Comparison of ENCODE assay signal across 9 mouse cellular contexts in the genomic region with DNA sequence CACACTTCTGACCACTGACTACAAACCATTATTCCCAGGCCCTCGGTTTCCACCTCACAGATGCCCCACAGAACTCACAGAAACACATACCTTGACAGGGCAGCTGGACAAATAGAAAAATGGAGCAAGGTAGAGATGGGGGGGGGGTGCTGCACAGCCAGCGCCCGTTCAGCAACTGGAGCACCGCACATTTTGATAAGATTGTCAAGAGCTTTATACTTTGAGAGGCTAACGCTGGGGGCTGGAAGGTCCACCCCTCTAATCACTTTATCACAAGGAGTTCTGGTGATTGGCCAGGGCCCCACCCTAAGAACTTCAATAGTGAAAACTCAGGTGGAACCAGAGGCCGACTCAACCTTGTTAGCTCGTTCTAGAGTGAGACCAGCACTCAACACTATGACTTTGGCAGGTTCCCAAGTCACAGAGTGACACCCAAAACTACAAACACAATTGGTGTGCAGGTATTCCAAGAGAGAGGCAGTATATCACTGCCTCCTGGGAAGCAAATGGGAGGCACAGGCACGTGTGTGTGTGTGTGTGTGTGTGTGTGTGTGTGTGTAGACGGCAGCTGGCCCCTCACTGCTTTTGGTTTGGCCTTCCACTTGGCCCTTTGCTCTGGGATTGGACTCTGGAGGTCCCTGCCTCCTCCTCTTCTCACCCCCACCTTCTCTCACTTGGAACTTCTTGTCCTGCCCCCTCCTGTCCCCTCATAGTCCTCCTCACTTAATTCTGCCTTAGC. TPM values are rescaled to one million over a fixed set of nuclear protein-coding genes. Genes with fewer than 3 reads are reported as not detected.
DNase-seq lines count a peak whose midpoint lies in the region; ATAC-seq lines count a peak whose summit lies in the region.
"Had no signal": no experiment of that assay in that cellular context is flagged by ENCODE, and none has a peak within 500 bp of the region (broad histone marks: within the 10 kb centered on the region; RNA-seq: fewer than 3 reads in every experiment).

No protein-coding gene starts in this region.

- H3K4me2 ChIP-seq in hindbrain, embryonic 16.5 days (ENCODE audit: low read length) = no peak overlapping the region
- no peak overlapping the region for H3K4me2 ChIP-seq in hindbrain, embryonic 14.5 days (replicated peaks)
- no peak overlapping the region for H3K4me2 ChIP-seq in lung, embryonic 16.5 days (ENCODE audit: low read depth, low read length)
- H3K4me2 ChIP-seq in neural tube, embryonic 14.5 days (ENCODE audit: low read depth, low read length) = no peak overlapping the region
- H3K4me2 ChIP-seq: kidney, embryonic 15.5 days had no signal

- peak; percentile 53 for DNase-seq in cerebellum, adult 11-12 months
- no peak for DNase-seq in cerebellum, adult 11 months
- no peak for DNase-seq in hindbrain, embryonic 14.5 days (ENCODE audit: low spot score)
- DNase-seq in limb, embryonic 10.5 days (ENCODE audit: low spot score) = no peak
- DNase-seq in heart, adult 8-10 months (ENCODE audit: low spot score) = no peak

- no peak overlapping the region for H3K9ac ChIP-seq in hindbrain, embryonic 16.5 days (ENCODE audit: low read depth, low read length)
- no peak overlapping the region for H3K9ac ChIP-seq in hindbrain, embryonic 14.5 days
- H3K9ac ChIP-seq in lung, embryonic 16.5 days (ENCODE audit: low read length) = no peak overlapping the region
- H3K9ac ChIP-seq in neural tube, embryonic 14.5 days (replicated peaks; ENCODE audit: low read depth, low read length) = no peak overlapping the region
- H3K9ac ChIP-seq: kidney, embryonic 15.5 days had no signal

- no peaks in the 10 kb centered on the region for H3K27me3 ChIP-seq in hindbrain, embryonic 16.5 days (replicated peaks; ENCODE audit: control insufficient read depth, insufficient read depth, low read length)
- no peaks in the 10 kb centered on the region for H3K27me3 ChIP-seq in hindbrain, embryonic 14.5 days (ENCODE audit: control insufficient read depth, insufficient read depth, low read length)
- no peaks in the 10 kb centered on the region for H3K27me3 ChIP-seq in lung, embryonic 16.5 days (ENCODE audit: control insufficient read depth, insufficient read depth, low read depth, low read length)
- H3K27me3 ChIP-seq in neural tube, embryonic 14.5 days (ENCODE audit: control insufficient read depth, insufficient read depth, low read length) = no peaks in the 10 kb centered on the region
- H3K27me3 ChIP-seq in limb, embryonic 10.5 days (ENCODE audit: low read depth, poor library complexity, severe bottlenecking) = no peaks in the 10 kb centered on the region
- H3K27me3 ChIP-seq: kidney, embryonic 15.5 days had no signal

- peaks cover 2% of the 10 kb centered on the region; the same call in 1 of the 2 replicates for H3K36me3 ChIP-seq in hindbrain, embryonic 16.5 days (ENCODE audit: control insufficient read depth, insufficient read depth, low read length)
- H3K36me3 ChIP-seq in hindbrain, embryonic 14.5 days (replicated peaks; ENCODE audit: control insufficient read depth, insufficient read depth) = no peaks in the 10 kb centered on the region
- H3K36me3 ChIP-seq in lung, embryonic 16.5 days (ENCODE audit: control insufficient read depth, insufficient read depth, low read length) = no peaks in the 10 kb centered on the region
- no peaks in the 10 kb centered on the region for H3K36me3 ChIP-seq in neural tube, embryonic 14.5 days (ENCODE audit: control insufficient read depth, insufficient read depth, low read length)
- no peaks in the 10 kb centered on the region for H3K36me3 ChIP-seq in limb, embryonic 10.5 days
- H3K36me3 ChIP-seq: kidney, embryonic 15.5 days had no signal

- H3K4me3 ChIP-seq in hindbrain, embryonic 16.5 days (ENCODE audit: low read length) = no peak overlapping the region
- H3K4me3 ChIP-seq in hindbrain, embryonic 14.5 days (replicated peaks; ENCODE audit: low read length) = no peak overlapping the region
- H3K4me3 ChIP-seq in lung, embryonic 16.5 days (ENCODE audit: low read length) = no peak overlapping the region
- H3K4me3 ChIP-seq in neural tube, embryonic 14.5 days (ENCODE audit: low read depth, low read length) = no peak overlapping the region
- no peak overlapping the region for H3K4me3 ChIP-seq in limb, embryonic 10.5 days
- H3K4me3 ChIP-seq: kidney, embryonic 15.5 days had no signal

- H3K27ac ChIP-seq in hindbrain, embryonic 16.5 days (ENCODE audit: low read depth, low read length) = 0 out of 2 replicates have a peak overlapping the region, but pooled peaks have one; percentile 12
- no peak overlapping the region for H3K27ac ChIP-seq in hindbrain, embryonic 14.5 days
- peak overlapping the region; percentile 2 for H3K27ac ChIP-seq in lung, embryonic 16.5 days (ENCODE audit: low read length)
- 0 out of 2 replicates have a peak overlapping the region, but pooled peaks have one; percentile 44 for H3K27ac ChIP-seq in neural tube, embryonic 14.5 days (ENCODE audit: low read depth, low read length)
- H3K27ac ChIP-seq in limb, embryonic 10.5 days = no peak overlapping the region
- H3K27ac ChIP-seq: kidney, embryonic 15.5 days had no signal

- H3K4me1 ChIP-seq in hindbrain, embryonic 16.5 days (ENCODE audit: control insufficient read depth, insufficient read depth, low read depth, low read length) = peaks cover 5% of the 10 kb centered on the region
- H3K4me1 ChIP-seq in hindbrain, embryonic 14.5 days (replicated peaks; ENCODE audit: control insufficient read depth, insufficient read depth, low read length) = 0 out of 2 replicates have a peak, but pooled peaks cover 14% of the 10 kb centered on the region
- peaks cover 9% of the 10 kb centered on the region for H3K4me1 ChIP-seq in lung, embryonic 16.5 days (replicated peaks; ENCODE audit: control insufficient read depth, insufficient read depth, low read length)
- peaks cover 8% of the 10 kb centered on the region; the same call in 1 of the 2 replicates for H3K4me1 ChIP-seq in neural tube, embryonic 14.5 days (ENCODE audit: control insufficient read depth, insufficient read depth, low read length)
- H3K4me1 ChIP-seq in limb, embryonic 10.5 days = no peaks in the 10 kb centered on the region
- H3K4me1 ChIP-seq: kidney, embryonic 15.5 days had no signal

- H3K9me3 ChIP-seq in hindbrain, embryonic 16.5 days (ENCODE audit: control insufficient read depth, low read length) = no peaks in the 10 kb centered on the region
- 0 out of 2 replicates have a peak, but pooled peaks cover 4% of the 10 kb centered on the region for H3K9me3 ChIP-seq in hindbrain, embryonic 14.5 days (ENCODE audit: control insufficient read depth, low read length)
- no peaks in the 10 kb centered on the region for H3K9me3 ChIP-seq in lung, embryonic 16.5 days (ENCODE audit: control insufficient read depth, low read length)
- H3K9me3 ChIP-seq in neural tube, embryonic 14.5 days (ENCODE audit: control insufficient read depth, low read length) = no peaks in the 10 kb centered on the region
- H3K9me3 ChIP-seq in limb, embryonic 10.5 days (replicated peaks) = no peaks in the 10 kb centered on the region
- H3K9me3 ChIP-seq: kidney, embryonic 15.5 days had no signal

- no peak; the same call in 1 of the 2 replicates for ATAC-seq in hindbrain, embryonic 16.5 days
- ATAC-seq in hindbrain, embryonic 14.5 days (ENCODE audit: low FRiP score) = no peak
- ATAC-seq in lung, embryonic 16.5 days (ENCODE audit: low read depth) = peak; percentile 90
- ATAC-seq in neural tube, embryonic 14.5 days (ENCODE audit: low read depth) = peak; percentile 10; the same call in 1 of the 2 replicates

- 69% methylated on average over 9 of the region's 9 CpGs for WGBS in hindbrain, embryonic 16.5 days
- 76% methylated on average over 9 of the region's 9 CpGs for WGBS in hindbrain, embryonic 14.5 days
- WGBS in lung, embryonic 16.5 days = 30% methylated on average over 9 of the region's 9 CpGs
- 73% methylated on average over 9 of the region's 9 CpGs for WGBS in neural tube, embryonic 14.5 days
- WGBS in limb, embryonic 10.5 days = 78% methylated on average over 9 of the region's 9 CpGs

RNA-seq across cellular contexts. Expression of a gene that starts 24.0 kb away (rescaled TPM):
- polyA plus RNA-seq in hindbrain, embryonic 16.5 days (2015; fragmentation: Nextera tagmentation; extraction: Ambion mirVana) = 71.2 and 73.3 TPM in 2 replicates
- polyA plus RNA-seq in hindbrain, embryonic 14.5 days (2014; fragmentation: Nextera tagmentation; extraction: Ambion mirVana) = 62.2 and 69.6 TPM in 2 replicates
- polyA plus RNA-seq in lung, embryonic 16.5 days (2015; fragmentation: Nextera tagmentation; extraction: Ambion mirVana) = 6.7 and 9.5 TPM in 2 replicates
- 59.1 and 59.4 TPM in 2 replicates for polyA plus RNA-seq in neural tube, embryonic 14.5 days (2014; fragmentation: Nextera tagmentation; extraction: Ambion mirVana)
- polyA plus RNA-seq in limb, embryonic 10.5 days (2016; fragmentation: Nextera tagmentation; extraction: Ambion mirVana) = 1.3 and 2.3 TPM in 2 replicates
- total RNA-seq in heart, adult 8-10 months (2022) = 1 to 10 TPM; 2.3 to 4.4 (median 2.9) TPM

RNA-seq across cellular contexts. Expression of a gene that starts 45.5 kb away (rescaled TPM):
- polyA plus RNA-seq in hindbrain, embryonic 16.5 days (2015; fragmentation: Nextera tagmentation; extraction: Ambion mirVana) = 1.5 and 2.3 TPM in 2 replicates
- polyA plus RNA-seq in hindbrain, embryonic 14.5 days (2014; fragmentation: Nextera tagmentation; extraction: Ambion mirVana) = 2.4 and 2.8 TPM in 2 replicates
- polyA plus RNA-seq in lung, embryonic 16.5 days (2015; fragmentation: Nextera tagmentation; extraction: Ambion mirVana) = 2.6 and 3.1 TPM in 2 replicates
- 2.4 and 3.4 TPM in 2 replicates for polyA plus RNA-seq in neural tube, embryonic 14.5 days (2014; fragmentation: Nextera tagmentation; extraction: Ambion mirVana)
- polyA plus RNA-seq in limb, embryonic 10.5 days (2016; fragmentation: Nextera tagmentation; extraction: Ambion mirVana) = 3.3 and 4.3 TPM in 2 replicates
- total RNA-seq in heart, adult 8-10 months (2022) = 1 to 10 TPM in 2 of 4 experiments, under 1 TPM in 2; 0.87 to 2.8 (median 1.4) TPM

Comparison
In these comparisons a context has a peak if more than half of its experiments do, and no peak if none do; other contexts are left out.
1. H3K27ac ChIP-seq: peak in hindbrain, embryonic 16.5 days (single experiment), lung, embryonic 16.5 days (single experiment) and neural tube, embryonic 14.5 days (single experiment); none in hindbrain, embryonic 14.5 days (single experiment) and limb, embryonic 10.5 days (single experiment).
2. ATAC-seq: peak in lung, embryonic 16.5 days (single experiment) and neural tube, embryonic 14.5 days (single experiment); none in hindbrain, embryonic 16.5 days (single experiment) and hindbrain, embryonic 14.5 days (single experiment).